Mouse (Mus musculus) ES-Bruce4 (cell line): Measurements from ENCODE around the gene Pik3r1. TPM values are rescaled to one million over a fixed set of nuclear protein-coding genes. Genes with fewer than 3 reads are reported as not detected.

Source experiments
- H3K27ac ChIP-seq: 2 replicates; pipeline ENCODE4 v1.5.1; 2012; ENCODE audit warnings: low read length, inconsistent platforms; ENCODE audit not compliant: insufficient read depth
- H3K27me3 ChIP-seq: 2 replicates; pipeline ENCODE4 v1.6.1; 2012; ENCODE audit warnings: mild to moderate bottlenecking, low read length, inconsistent platforms; ENCODE audit not compliant: control insufficient read depth, poor library complexity, insufficient read depth, severe bottlenecking
- H3K36me3 ChIP-seq: 2 replicates; pipeline ENCODE4 v1.6.1; 2012; ENCODE audit warnings: inconsistent platforms, mild to moderate bottlenecking, low read length, moderate library complexity; ENCODE audit not compliant: control insufficient read depth, poor library complexity, insufficient read depth, severe bottlenecking
- H3K4me1 ChIP-seq: one replicate; pipeline ENCODE4 v1.8.1; 2011; ENCODE audit warnings: low read length; ENCODE audit not compliant: control insufficient read depth, insufficient read depth
- H3K4me3 ChIP-seq: 2 replicates; pipeline ENCODE4 v1.5.1; 2011; ENCODE audit warnings: low read depth, mild to moderate bottlenecking, low read length
- H3K9ac ChIP-seq: 2 replicates; pipeline ENCODE4 v1.6.1; 2012; ENCODE audit warnings: low read depth, mild to moderate bottlenecking, inconsistent platforms; ENCODE audit not compliant: poor library complexity, severe bottlenecking
- H3K9me3 ChIP-seq: replicated peaks from 2 replicates; pipeline ENCODE4 v1.6.1; 2012; ENCODE audit warnings: mild to moderate bottlenecking, low read length, inconsistent platforms; ENCODE audit not compliant: control insufficient read depth, poor library complexity, insufficient read depth, severe bottlenecking
- CTCF ChIP-seq: IDR thresholded peaks from one replicate; pipeline ENCODE4 v1.8.1; 2011; ENCODE audit warnings: low read depth, low read length
- EP300 ChIP-seq: IDR thresholded peaks from 2 replicates; pipeline ENCODE4 v1.6.1; 2011; ENCODE audit warnings: low read depth, low read length; ENCODE audit not compliant: insufficient read depth
- POLR2A ChIP-seq: IDR thresholded peaks from one replicate; pipeline ENCODE4 v1.8.1; 2011; ENCODE audit warnings: low read length; ENCODE audit not compliant: insufficient read depth
- polyA plus RNA-seq: library from polyadenylated mRNA; stranded (reverse); fragments of >200 nt; gene quantifications from 2 replicates; pipeline ENCODE4 v1.2.4, GENCODE M21; 2011; ENCODE audit warnings: low read depth; ENCODE audit not compliant: missing spikeins, insufficient read depth, insufficient read length

Pik3r1 gene
- polyA plus RNA-seq, 1 experiment: 7.5 TPM

DNA sequence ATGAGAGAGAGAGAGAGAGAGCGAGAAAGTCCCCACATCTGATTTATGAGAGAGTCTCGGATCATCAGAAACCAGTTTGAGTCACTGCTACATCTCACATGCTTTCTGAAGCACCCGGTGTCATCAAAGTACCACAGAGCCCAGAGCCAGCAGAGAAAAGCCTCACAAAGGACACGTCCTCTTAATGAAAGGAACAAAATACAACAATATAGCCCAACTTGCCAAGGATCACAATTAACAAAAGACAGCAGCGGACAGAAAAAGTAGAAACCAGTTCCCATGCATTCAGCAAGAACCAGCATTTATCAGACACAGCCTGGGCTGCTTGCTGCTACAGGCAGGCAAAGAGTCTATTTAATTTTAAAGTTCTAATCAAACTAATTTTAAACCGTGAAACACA, 76.3 kb downstream of the Pik3r1 start:
- H3K4me3 ChIP-seq: no peak overlapping the region

DNA sequence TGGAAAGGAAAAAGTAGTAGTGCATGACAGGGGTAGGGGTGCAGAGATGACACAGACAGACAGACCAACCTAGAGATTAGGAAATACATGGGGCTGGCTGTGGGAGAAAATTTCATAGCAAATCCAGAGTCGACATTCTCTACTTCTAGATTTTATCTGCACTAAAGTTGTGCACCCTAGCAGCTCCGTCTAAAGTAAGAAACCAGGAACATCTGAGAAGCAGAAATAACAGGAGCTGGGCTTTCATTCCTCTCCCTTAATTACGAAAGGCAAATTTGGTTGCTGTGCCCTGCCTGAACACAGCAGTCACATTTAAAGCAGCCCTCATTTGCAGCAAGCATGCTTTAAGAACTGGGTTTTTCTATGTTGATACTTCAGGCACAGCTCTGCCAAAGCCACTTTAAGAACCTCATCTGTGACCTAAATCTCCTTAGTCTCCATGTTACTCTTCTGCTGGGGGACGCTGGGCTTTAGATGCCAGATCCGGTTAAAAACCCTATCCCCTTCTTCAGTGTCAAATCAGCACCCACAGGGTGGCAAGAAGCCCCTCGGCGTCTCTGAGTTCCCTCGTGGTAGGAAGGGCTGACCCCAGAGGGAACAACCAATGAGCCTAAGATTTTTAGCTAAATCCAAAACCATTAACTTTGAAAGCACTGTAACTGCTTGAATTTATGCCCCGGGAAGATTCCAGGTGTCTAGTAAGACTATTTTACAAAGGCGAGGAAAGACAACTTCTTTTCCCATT, 76.9 kb downstream of the Pik3r1 start:
- Histone ChIP-seq H3K36me3 (peaks cover 6% of the 10 kb centered on the region), H3K9ac (no peak overlapping the region), H3K27me3 (no peaks in the 10 kb centered on the region), H3K27ac (no peak overlapping the region), H3K9me3 (no peaks in the 10 kb centered on the region), H3K4me3 (no peak overlapping the region), H3K4me1 (no peaks in the 10 kb centered on the region)
- no peak for TF ChIP-seq POLR2A
- no peak for TF ChIP-seq EP300

More for the DNA sequence above, 76.3 kb downstream of the Pik3r1 start:
- no peaks in the 10 kb centered on the region for H3K27me3 ChIP-seq
- no peak overlapping the region for H3K27ac ChIP-seq
- no peaks in the 10 kb centered on the region for H3K4me1 ChIP-seq
- H3K36me3 ChIP-seq: peaks cover 6% of the 10 kb centered on the region
- TF ChIP-seq CTCF (no peak), EP300 (no peak), POLR2A (no peak)
- H3K9ac ChIP-seq: no peak overlapping the region
- no peaks in the 10 kb centered on the region for H3K9me3 ChIP-seq

DNA sequence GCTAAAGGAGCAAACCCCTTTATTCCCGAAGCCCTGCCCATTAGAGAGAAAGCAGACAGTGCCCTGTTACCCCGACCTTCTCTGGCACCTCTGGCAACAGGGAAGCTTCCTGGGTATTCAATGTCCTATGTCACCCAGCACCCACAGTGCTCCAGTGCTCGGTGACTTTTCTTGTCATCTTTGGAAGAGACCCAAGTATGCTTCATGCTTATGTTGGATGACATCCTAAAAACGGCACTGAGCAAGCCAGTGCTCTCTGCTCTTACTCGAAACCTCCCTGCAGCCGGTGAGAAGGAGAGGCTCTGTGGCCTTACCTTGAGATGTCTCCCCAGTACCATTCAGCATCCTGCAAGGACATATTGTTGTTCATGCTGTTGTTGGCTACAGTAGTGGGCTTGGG, 77.8 kb downstream of the Pik3r1 start:
- Histone ChIP-seq H3K4me3 (no peak overlapping the region), H3K27ac (no peak overlapping the region), H3K9me3 (no peaks in the 10 kb centered on the region), H3K9ac (no peak overlapping the region), H3K36me3 (peaks cover 6% of the 10 kb centered on the region), H3K4me1 (no peaks in the 10 kb centered on the region), H3K27me3 (no peaks in the 10 kb centered on the region)
- TF ChIP-seq EP300: no peak
- TF ChIP-seq POLR2A: no peak
- TF ChIP-seq CTCF: no peak

DNA sequence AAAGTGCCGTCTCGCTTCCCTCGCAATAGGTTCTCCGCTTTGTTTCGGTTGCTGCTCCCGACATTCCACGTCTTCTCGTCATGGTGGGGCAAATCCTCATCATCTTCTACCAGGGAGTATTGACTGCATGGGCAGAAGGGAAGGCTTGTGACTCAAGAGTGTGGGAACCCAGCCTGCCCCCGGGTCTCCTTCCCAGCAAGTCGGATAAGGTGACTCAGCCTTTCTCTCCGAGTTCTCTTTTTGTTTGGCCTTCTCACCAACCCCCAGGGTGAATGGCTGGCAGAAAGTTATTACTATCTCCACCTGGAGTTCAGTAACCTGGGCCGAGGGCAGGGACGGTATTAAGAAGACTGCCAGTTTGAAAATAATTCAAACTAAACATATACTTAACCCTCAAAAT, 81.8 kb downstream of the Pik3r1 start:
- H3K36me3 ChIP-seq: peaks cover 6% of the 10 kb centered on the region
- no peak overlapping the region for H3K4me3 ChIP-seq
- H3K27ac ChIP-seq: no peak overlapping the region
- no peaks in the 10 kb centered on the region for H3K9me3 ChIP-seq
- no peaks in the 10 kb centered on the region for H3K4me1 ChIP-seq
- TF ChIP-seq CTCF (no peak), POLR2A (no peak), EP300 (no peak)
- H3K9ac ChIP-seq: no peak overlapping the region
- no peaks in the 10 kb centered on the region for H3K27me3 ChIP-seq

GRCm38 (mm10) chr13:101684706-101685105, 83.3 kb downstream of the Pik3r1 start:
- Histone ChIP-seq H3K27ac (no peak overlapping the region), H3K36me3 (peaks cover 6% of the 10 kb centered on the region), H3K4me1 (no peaks in the 10 kb centered on the region), H3K9ac (no peak overlapping the region), H3K9me3 (no peaks in the 10 kb centered on the region), H3K27me3 (no peaks in the 10 kb centered on the region), H3K4me3 (no peak overlapping the region)
- TF ChIP-seq CTCF: no peak
- TF ChIP-seq POLR2A: no peak
- no peak for TF ChIP-seq EP300

- Histone ChIP-seq H3K4me1 (no peaks in the 10 kb centered on the region), H3K4me3 (no peak overlapping the region), H3K9me3 (no peaks in the 10 kb centered on the region), H3K9ac (no peak overlapping the region), H3K27ac (no peak overlapping the region), H3K27me3 (no peaks in the 10 kb centered on the region), H3K36me3 (peaks cover 2% of the 10 kb centered on the region)
- TF ChIP-seq EP300 (no peak), POLR2A (no peak), CTCF (no peak)
Measured at GRCm38 (mm10) chr13:101682378-101682777, 85.6 kb downstream of the Pik3r1 start.
